Mouse (Mus musculus) olfactory bulb, adult 2 months (tissue): Measurements from ENCODE around the gene Tmem132b.

Experiments
- CTCF ChIP-seq: fragments of 200-500 bp; IDR thresholded peaks from 2 replicates; pipeline ENCODE4 v1.5.1; 2012; ENCODE audit warnings: low read depth, mild to moderate bottlenecking, low read length, moderate library complexity; ENCODE audit not compliant: insufficient read depth
- POLR2A ChIP-seq: fragments of 200-500 bp; IDR thresholded peaks from 2 replicates; pipeline ENCODE4 v1.6.1; 2012; ENCODE audit warnings: mild to moderate bottlenecking, low read depth, low read length, moderate library complexity; ENCODE audit not compliant: insufficient read depth

DNA sequence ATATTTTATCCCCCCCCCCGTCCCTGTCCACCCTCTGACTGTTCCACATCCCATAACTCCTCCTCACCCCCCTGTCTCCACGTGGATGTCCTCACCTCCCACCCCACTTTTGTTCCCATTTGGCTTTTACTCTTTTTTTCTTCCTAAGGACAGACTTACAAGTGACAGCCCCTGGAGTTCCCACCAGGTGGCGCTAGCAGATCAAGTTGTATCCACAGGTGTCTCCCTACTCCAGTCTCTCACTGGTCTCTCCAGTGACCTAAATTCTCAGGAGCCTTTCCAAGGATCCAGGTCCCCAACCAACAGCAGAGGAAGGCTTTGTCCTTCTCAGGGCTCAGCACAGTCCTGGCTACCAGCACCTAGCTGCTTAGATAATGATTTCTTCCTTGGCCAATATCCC lies 177.6 kb downstream of the Tmem132b start:
- TF ChIP-seq POLR2A (no peak), CTCF (no peak)
